Mouse (Mus musculus): ENCODE measurements around the gene Sf3b3. TPM values are rescaled to one million over a fixed set of nuclear protein-coding genes. Genes with fewer than 3 reads are reported as not detected.

Sf3b3 gene
- 10 to 100 TPM; 79.1 to 85.2 TPM for total RNA-seq (2023)

DNA sequence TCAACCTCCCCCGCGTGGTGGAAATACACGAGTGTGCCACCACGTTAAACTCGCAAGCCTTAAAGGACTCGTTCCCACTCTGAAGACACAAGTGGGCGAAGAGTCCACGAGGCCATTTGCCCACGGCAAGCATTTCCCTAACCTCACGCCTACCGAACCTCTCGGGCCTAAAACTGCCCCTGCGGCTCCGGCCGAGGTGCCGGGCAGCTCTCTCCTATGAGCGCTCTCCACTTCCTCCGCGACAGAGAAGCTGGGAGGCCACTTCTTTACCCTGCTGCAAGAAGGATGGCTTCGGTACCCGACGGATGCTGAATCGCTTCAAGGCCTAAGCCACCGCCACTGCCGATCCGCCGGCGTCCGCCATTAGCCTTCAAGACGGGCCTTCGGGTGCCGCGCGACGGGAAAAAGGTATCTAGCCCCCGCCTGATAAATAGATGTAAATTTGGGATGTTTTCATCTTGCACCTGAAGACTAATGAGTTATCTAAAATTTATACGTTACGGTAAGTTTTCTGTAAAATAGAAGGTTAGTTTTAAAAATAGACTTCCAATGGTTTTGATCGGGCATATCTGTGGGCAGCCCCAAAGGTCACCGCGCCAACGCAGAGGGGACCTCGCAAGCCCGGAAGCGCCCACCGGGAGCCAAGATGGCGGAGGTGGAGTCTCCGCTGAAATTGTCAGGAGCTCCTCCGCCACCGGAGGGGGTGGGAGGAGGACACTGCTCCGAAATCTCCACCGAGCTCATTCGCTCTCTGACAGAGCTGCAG lies at the start of gene Sf3b3, which contains the start of gene Cog4:
Gene Sf3b3 (minus strand): TSS at position 383 of the 766 bp plus-strand sequence.
Gene Cog4 (plus strand): TSS at position 196 of the 766 bp plus-strand sequence.

DNA sequence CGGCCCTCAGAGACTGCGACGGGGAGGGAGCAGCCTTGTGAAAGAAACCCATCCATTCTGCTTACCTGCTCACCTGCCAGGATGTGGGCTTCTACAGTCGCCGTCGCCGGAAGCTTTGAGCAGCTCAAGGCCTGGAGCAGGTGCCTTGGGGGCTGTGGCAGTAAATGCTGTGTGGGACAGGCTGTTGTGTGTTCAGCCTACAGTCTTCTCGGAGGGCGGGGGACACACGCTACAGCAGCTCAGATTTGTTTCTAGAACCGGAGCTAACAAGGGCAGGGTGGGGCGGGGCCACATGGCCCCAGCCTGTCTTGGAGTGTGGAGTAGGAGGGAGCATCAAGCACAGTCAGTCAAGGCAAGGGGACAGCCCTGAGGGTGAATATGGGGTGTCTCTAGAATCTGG lies 40.9 kb downstream of the Sf3b3 start, which contains the start of gene Il34:
Gene Il34 (minus strand): TSS at position 256 of the 400 bp plus-strand sequence.

Other genes with a start within 250 kb of the Sf3b3 start
- 10 to 100 TPM; 65.1 to 66.7 TPM for gene Vac14, start 228.2 kb downstream of the Sf3b3 start, total RNA-seq (2023)
- gene Mtss1l, start 125.3 kb downstream of the Sf3b3 start, total RNA-seq (2023) = 1 to 10 TPM; 2.6 to 3.4 TPM
- gene Il34, start 40.9 kb downstream of the Sf3b3 start, total RNA-seq (2023) = not detected
- gene Cog4, start 187 bp downstream of the Sf3b3 start, total RNA-seq (2023) = 10 to 100 TPM; 37.8 to 55.2 TPM
- 1 to 10 TPM; 6.4 to 7.0 TPM for gene Fuk, start 55.7 kb upstream of the Sf3b3 start, total RNA-seq (2023)
- gene St3gal2, start 73.1 kb upstream of the Sf3b3 start, total RNA-seq (2023) = 10 to 100 TPM; 31.1 to 34.4 TPM
- 10 to 100 TPM; 45.1 to 45.9 TPM for gene Ddx19a, start 151.0 kb upstream of the Sf3b3 start, total RNA-seq (2023)
- 1 to 10 TPM; 8.2 to 8.6 TPM for gene Ddx19b, start 185.0 kb upstream of the Sf3b3 start, total RNA-seq (2023)
- gene Aars, start 186.4 kb upstream of the Sf3b3 start, total RNA-seq (2023) = 10 to 100 TPM; 20.8 to 23.0 TPM
- 1 to 10 TPM; 2.7 to 3.9 TPM for gene Exosc6, start 209.6 kb upstream of the Sf3b3 start, total RNA-seq (2023)
- gene Clec18a, start 245.6 kb upstream of the Sf3b3 start, total RNA-seq (2023) = not detected
- gene Pdpr, start 247.8 kb upstream of the Sf3b3 start, total RNA-seq (2023) = 10 to 100 TPM; 18.9 to 20.1 TPM

All from monocyte, adult 59 days (primary cell).